Mouse (Mus musculus) ES-E14 (cell line): ENCODE results near the gene Reep1. TPM values are rescaled to one million over a fixed set of nuclear protein-coding genes. Genes with fewer than 3 reads are reported as not detected.

Source experiments
- DNase-seq: peaks from one replicate; pipeline ENCODE4 v3.0.0-alpha.2; 2013; ENCODE audit warnings: low read depth, low spot score
- H3K27ac ChIP-seq: 2 replicates; pipeline ENCODE4 v1.5.1; 2012; ENCODE audit warnings: low read depth, mild to moderate bottlenecking, low read length, moderate library complexity, mixed read lengths; ENCODE audit not compliant: poor library complexity, insufficient read depth, severe bottlenecking
- H3K36me3 ChIP-seq: 2 replicates; pipeline ENCODE4 v1.6.1; 2012; ENCODE audit warnings: mild to moderate bottlenecking, low read length, moderate library complexity, mixed read lengths; ENCODE audit not compliant: control insufficient read depth, poor library complexity, insufficient read depth, severe bottlenecking
- H3K4me1 ChIP-seq, 2 experiments: fragments of 150-350 bp in 1 of 2; sonication (generic) in 1 of 2; 2 replicates each; pipeline ENCODE4 v1.6.1; 2012; ENCODE audit warnings: low read length in 2 of 2, mild to moderate bottlenecking in 1 of 2, mixed read lengths in 1 of 2; ENCODE audit not compliant: control insufficient read depth in 2 of 2, insufficient read depth in 2 of 2, poor library complexity in 1 of 2
- H3K4me3 ChIP-seq, 2 experiments: fragments of 150-350 bp in 1 of 2; sonication (generic) in 1 of 2; 2 replicates each; pipeline ENCODE4 v1.5.1; 2012; ENCODE audit warnings: low read length in 2 of 2, low read depth in 1 of 2, mild to moderate bottlenecking in 1 of 2, mixed read lengths in 1 of 2; ENCODE audit not compliant: insufficient read depth in 1 of 2, poor library complexity in 1 of 2, severe bottlenecking in 1 of 2
- H3K9ac ChIP-seq: 2 replicates; pipeline ENCODE4 v1.6.1; 2012; ENCODE audit warnings: low read depth, mild to moderate bottlenecking, low read length, mixed read lengths; ENCODE audit not compliant: poor library complexity, insufficient read depth, severe bottlenecking
- H3K9me3 ChIP-seq: fragments of 150-350 bp; sonication (generic); 2 replicates; pipeline ENCODE4 v1.6.1; 2012; ENCODE audit warnings: low read depth, mild to moderate bottlenecking, low read length; ENCODE audit not compliant: control insufficient read depth, insufficient read depth
- CHD2 ChIP-seq: IDR thresholded peaks from 2 replicates; pipeline ENCODE4 v1.6.1; 2014; ENCODE audit warnings: mild to moderate bottlenecking, low read depth, low read length, inconsistent platforms
- HCFC1 ChIP-seq: IDR thresholded peaks from 2 replicates; pipeline ENCODE4 v1.6.1; 2012; ENCODE audit warnings: low read length, inconsistent platforms, borderline replicate concordance; ENCODE audit not compliant: insufficient read depth
- MAFK ChIP-seq: IDR thresholded peaks from 2 replicates; pipeline ENCODE4 v1.6.1; 2014; ENCODE audit warnings: mild to moderate bottlenecking, low read depth, low read length, inconsistent platforms; ENCODE audit not compliant: insufficient read depth
- ZC3H11A ChIP-seq: IDR thresholded peaks from 2 replicates; pipeline ENCODE4 v1.6.1; 2012; ENCODE audit warnings: low read depth, mild to moderate bottlenecking, inconsistent platforms, low read length, borderline replicate concordance
- ZNF384 ChIP-seq: IDR thresholded peaks from 2 replicates; pipeline ENCODE4 v1.6.1; 2012; ENCODE audit warnings: low read depth, low read length, inconsistent platforms
- in situ Hi-C, 2 experiments: fragments of 600-800 bp; cut with MboI; formaldehyde crosslinking; loops; one replicate each; pipeline ENCODE4 v1.15.1; 2025; ENCODE audit warnings: low sequenced_read_pairs in 2 of 2, inconsistent platforms in 1 of 2; ENCODE audit not compliant: unreplicated experiment in 2 of 2
- total RNA-seq: library from RNA; depleted of rRNA; stranded (reverse); fragments of 300-350 nt; gene quantifications from 2 replicates; pipeline ENCODE4 v1.2.3, GENCODE M21; 2012

Gene Reep1
- total RNA-seq, 1 experiment, result 8.9 TPM

- DNase-seq, result no peak
- H3K36me3 ChIP-seq, result no peaks in the 10 kb centered on the region
- TF ChIP-seq ZC3H11A (no peak), MAFK (no peak), HCFC1 (no peak), ZNF384 (no peak), CHD2 (no peak)
- no peak overlapping the region for H3K4me3 ChIP-seq
- in situ Hi-C loops, result no loop called here
- no peak overlapping the region for H3K27ac ChIP-seq
- no peaks in the 10 kb centered on the region for H3K9me3 ChIP-seq
- no peaks in the 10 kb centered on the region for H3K4me1 ChIP-seq
- H3K9ac ChIP-seq, result no peak overlapping the region
These were observed 65.4 kb downstream of the Reep1 start for GRCm38 (mm10) chr6:71772636-71773208.

GRCm38 (mm10) chr6:71778016-71778415 lies 70.7 kb downstream of the Reep1 start:
- DNase-seq, result no peak
- H3K9ac ChIP-seq, result no peak overlapping the region
- H3K4me1 ChIP-seq, result no peaks in the 10 kb centered on the region
- no peak overlapping the region for H3K4me3 ChIP-seq
- no peak overlapping the region for H3K27ac ChIP-seq
- TF ChIP-seq ZNF384 (no peak), ZC3H11A (no peak), HCFC1 (no peak), CHD2 (no peak), MAFK (no peak)
- H3K9me3 ChIP-seq, result no peaks in the 10 kb centered on the region
- H3K36me3 ChIP-seq, result no peaks in the 10 kb centered on the region
- in situ Hi-C loops, result loop anchor here in 1 of 2 experiments (25.0 kb wide), 1 partner anchor 616 kb away; no protein-coding TSS in a partner anchor

- no peak for DNase-seq
- H3K9ac ChIP-seq, result no peak overlapping the region
- no peak for TF ChIP-seq HCFC1
- TF ChIP-seq MAFK, result no peak
- TF ChIP-seq ZNF384, result no peak
- no peak for TF ChIP-seq ZC3H11A
- H3K9me3 ChIP-seq, result no peaks in the 10 kb centered on the region
- in situ Hi-C loops, result loop anchor here in 1 of 2 experiments (25.0 kb wide), 1 partner anchor 618 kb away; no protein-coding TSS in a partner anchor
- H3K4me1 ChIP-seq, result no peaks in the 10 kb centered on the region
- H3K27ac ChIP-seq, result no peak overlapping the region
- H3K4me3 ChIP-seq, result no peak overlapping the region
- no peaks in the 10 kb centered on the region for H3K36me3 ChIP-seq
These were observed 72.5 kb downstream of the Reep1 start for GRCm38 (mm10) chr6:71779831-71780230.

GRCm38 (mm10) chr6:71780431-71780830 lies 73.1 kb downstream of the Reep1 start:
- H3K4me1 ChIP-seq, result no peaks in the 10 kb centered on the region
- H3K27ac ChIP-seq, result no peak overlapping the region
- no peak overlapping the region for H3K9ac ChIP-seq
- no peak for TF ChIP-seq HCFC1
- TF ChIP-seq ZC3H11A, result no peak
- no peak for TF ChIP-seq CHD2
- TF ChIP-seq MAFK, result no peak
- TF ChIP-seq ZNF384, result no peak
- no peak overlapping the region for H3K4me3 ChIP-seq
- no peaks in the 10 kb centered on the region for H3K9me3 ChIP-seq
- in situ Hi-C loops, result loop anchor here in 1 of 2 experiments (25.0 kb wide), 1 partner anchor 618 kb away; no protein-coding TSS in a partner anchor
- H3K36me3 ChIP-seq, result no peaks in the 10 kb centered on the region
- DNase-seq, result no peak
